Mouse (Mus musculus) adipocyte (in vitro differentiated cells): ENCODE data around the gene Gm45015.
"Not testable (repeated sequence)": the region's sequence is repeated elsewhere in the genome, so short reads cannot be mapped to it uniquely, and the experiment has no call there.

Experiments used
- DNase-seq: peaks from one replicate; pipeline ENCODE4 v3.0.0-alpha.2; 2016; ENCODE audit warnings: low spot score

Gm45015 gene

GRCm38 (mm10) chrX:73336740-73337139 lies at the start of gene Gm45015:
Gene Gm45015, minus strand, starts transcription at chrX:73336840.
- DNase-seq = no peak

- no peak for DNase-seq
Measured at GRCm38 (mm10) chrX:73384924-73385323, 48.3 kb upstream of the Gm45015 start.

- DNase-seq = no peak
Measured at GRCm38 (mm10) chrX:73384419-73384818, 47.8 kb upstream of the Gm45015 start.

- DNase-seq = no peak
Measured at GRCm38 (mm10) chrX:73363291-73363690, 26.7 kb upstream of the Gm45015 start.

GRCm38 (mm10) chrX:73356719-73357118 lies 20.1 kb upstream of the Gm45015 start:
- DNase-seq = no peak

- DNase-seq = peak; percentile 7
Measured at GRCm38 (mm10) chrX:73356163-73356562, 19.5 kb upstream of the Gm45015 start.

GRCm38 (mm10) chrX:73344346-73344745 lies 7.7 kb upstream of the Gm45015 start:
- no peak for DNase-seq

GRCm38 (mm10) chrX:73343802-73344201 lies 7.2 kb upstream of the Gm45015 start:
- DNase-seq = no peak

- DNase-seq = peak; percentile 8
Measured at GRCm38 (mm10) chrX:73342941-73343735, 6.5 kb upstream of the Gm45015 start.

- peak; percentile 53 for DNase-seq
Measured at GRCm38 (mm10) chrX:73342483-73342895, 5.8 kb upstream of the Gm45015 start, which contains the start of gene Zfp275. Gene Zfp275, plus strand, starts transcription at chrX:73342621.

- DNase-seq = no peak
Measured at GRCm38 (mm10) chrX:73342068-73342467, 5.4 kb upstream of the Gm45015 start.

GRCm38 (mm10) chrX:73341473-73341872 lies 4.8 kb upstream of the Gm45015 start:
- no peak for DNase-seq

GRCm38 (mm10) chrX:73333548-73333947 lies 3.1 kb downstream of the Gm45015 start:
- no peak for DNase-seq

- no peak for DNase-seq
Measured at GRCm38 (mm10) chrX:73327215-73327614, 9.4 kb downstream of the Gm45015 start.

GRCm38 (mm10) chrX:73321029-73321428 lies 15.6 kb downstream of the Gm45015 start:
- DNase-seq = no peak

- peak; percentile 63 for DNase-seq
Measured at GRCm38 (mm10) chrX:73312522-73312921, 24.1 kb downstream of the Gm45015 start.

GRCm38 (mm10) chrX:73295745-73296144 lies 40.9 kb downstream of the Gm45015 start:
- DNase-seq = not testable (repeated sequence)

- DNase-seq = not testable (repeated sequence)
Measured at GRCm38 (mm10) chrX:73292876-73293275, 43.8 kb downstream of the Gm45015 start, which contains the start of the genes Xlr5a and Xlr5c. Gene Xlr5a, minus strand, starts transcription at chrX:73292976. Gene Xlr5c, minus strand, starts transcription at chrX:73292976.
